Mouse (Mus musculus) lung, postnatal 0 days (tissue): ENCODE measurements at regions not wholly inside any gene's neighbourhood (a gene's known extent, or its start where the extent isn't known, plus 50 kb on each side); places are given as distances from the start of the nearest gene placed in this dataset.
"Not testable (repeated sequence)": the region's sequence is repeated elsewhere in the genome, so short reads cannot be mapped to it uniquely, and the experiment has no call there.

Source experiments
- ATAC-seq: fragments of 200-750 bp; cut with Nextera tagmentation; 2 replicates; pipeline ENCODE4 v1.8.0; 2017; ENCODE audit warnings: moderate library complexity
- DNase-seq: peaks from one replicate; pipeline ENCODE4 v3.0.0-alpha.2; 2016; ENCODE audit warnings: low spot score
- H3K27ac ChIP-seq: fragments of 300-500 bp; sonication (generic); 2 replicates; pipeline ENCODE4 v1.5.1; 2014; ENCODE audit warnings: antibody characterized with exemption, mild to moderate bottlenecking, low read length, mixed read lengths
- H3K27me3 ChIP-seq: fragments of 300-500 bp; sonication (generic); replicated peaks from 2 replicates; pipeline ENCODE4 v1.6.1; 2014; ENCODE audit warnings: low read length, mixed read lengths; ENCODE audit not compliant: insufficient read depth
- H3K36me3 ChIP-seq: fragments of 300-500 bp; sonication (generic); 2 replicates; pipeline ENCODE4 v1.6.1; 2014; ENCODE audit warnings: low read length, mixed read lengths; ENCODE audit not compliant: insufficient read depth
- H3K4me1 ChIP-seq: fragments of 300-500 bp; sonication (generic); 2 replicates; pipeline ENCODE4 v1.6.1; 2014; ENCODE audit warnings: antibody characterized with exemption, low read depth, low read length, mixed read lengths; ENCODE audit not compliant: insufficient read depth
- H3K4me2 ChIP-seq: fragments of 300-500 bp; sonication (generic); replicated peaks from 2 replicates; pipeline ENCODE4 v1.6.1; 2014; ENCODE audit warnings: low read depth, mild to moderate bottlenecking, low read length, moderate library complexity, mixed read lengths
- H3K4me3 ChIP-seq: fragments of 300-500 bp; sonication (generic); 2 replicates; pipeline ENCODE4 v1.5.1; 2014; ENCODE audit warnings: low read depth, low read length
- H3K9ac ChIP-seq: fragments of 300-500 bp; sonication (generic); replicated peaks from 2 replicates; pipeline ENCODE4 v1.6.1; 2014; ENCODE audit warnings: low read depth, mild to moderate bottlenecking
- H3K9me3 ChIP-seq: fragments of 300-500 bp; sonication (generic); 2 replicates; pipeline ENCODE4 v1.6.1; 2016; ENCODE audit warnings: low read length, mixed read lengths
- CTCF ChIP-seq: IDR thresholded peaks from 2 replicates; pipeline ENCODE4 v1.5.1; 2016; ENCODE audit warnings: antibody characterized with exemption, mild to moderate bottlenecking
- EP300 ChIP-seq: IDR thresholded peaks from 2 replicates; pipeline ENCODE4 v1.6.1; 2016; ENCODE audit warnings: antibody characterized with exemption, mild to moderate bottlenecking, control low read depth
- WGBS: fragments of 180-500 bp; shearing (Covaris S2); extraction: QIAGEN DNeasy Blood & Tissue Kit; methylation state at CpG from one replicate; pipeline ENCODE4 v1.1.7; 2014; 5-methylcytosine and 5-hydroxymethylcytosine counted together

DNA sequence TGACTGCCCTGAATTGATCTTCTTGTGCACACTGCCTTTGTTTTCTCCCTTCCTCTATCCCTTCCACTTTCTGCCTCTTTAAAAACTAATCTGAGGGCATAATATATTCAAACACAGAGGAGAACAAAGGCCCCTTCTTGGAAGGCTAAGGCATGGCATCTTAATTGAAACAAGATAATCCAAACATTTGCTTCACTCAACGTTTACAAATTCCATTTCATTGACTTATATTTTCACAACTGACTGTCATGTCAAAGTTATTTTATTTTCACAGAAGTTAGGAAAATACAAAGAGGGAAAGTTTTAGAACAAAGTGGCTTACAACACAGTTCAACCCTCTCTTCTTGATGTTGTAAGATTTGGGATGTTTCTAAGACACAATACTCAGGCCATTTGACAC is 251.9 kb downstream of the Lpin1 start:
- TF ChIP-seq EP300 (no peak), CTCF (no peak)

GRCm38 (mm10) chr12:16354711-16355110 is 256.1 kb downstream of the Lpin1 start:
- Histone ChIP-seq H3K36me3 (no peaks in the 10 kb centered on the region), H3K4me2 (no peak overlapping the region), H3K4me3 (no peak overlapping the region), H3K27me3 (no peaks in the 10 kb centered on the region), H3K27ac (no peak overlapping the region), H3K9ac (no peak overlapping the region), H3K4me1 (no peaks in the 10 kb centered on the region), H3K9me3 (no peaks in the 10 kb centered on the region)
- DNase-seq (no peak), ATAC-seq (no peak)
- TF ChIP-seq CTCF, result no peak
- TF ChIP-seq EP300, result no peak
- WGBS, result 88% methylated on average over 1 of the region's 1 CpGs

More for the DNA sequence above, 251.9 kb downstream of the Lpin1 start:
- Histone ChIP-seq H3K4me1 (peaks cover 4% of the 10 kb centered on the region; the same call in 1 of the 2 replicates), H3K9me3 (peaks cover 4% of the 10 kb centered on the region; the same call in 1 of the 2 replicates), H3K9ac (no peak overlapping the region), H3K4me2 (no peak overlapping the region), H3K27me3 (no peaks in the 10 kb centered on the region), H3K4me3 (no peak overlapping the region), H3K36me3 (no peaks in the 10 kb centered on the region), H3K27ac (no peak overlapping the region)
- ATAC-seq (no peak), DNase-seq (no peak)
- WGBS, result 14% methylated on average over 1 of the region's 1 CpGs

DNA sequence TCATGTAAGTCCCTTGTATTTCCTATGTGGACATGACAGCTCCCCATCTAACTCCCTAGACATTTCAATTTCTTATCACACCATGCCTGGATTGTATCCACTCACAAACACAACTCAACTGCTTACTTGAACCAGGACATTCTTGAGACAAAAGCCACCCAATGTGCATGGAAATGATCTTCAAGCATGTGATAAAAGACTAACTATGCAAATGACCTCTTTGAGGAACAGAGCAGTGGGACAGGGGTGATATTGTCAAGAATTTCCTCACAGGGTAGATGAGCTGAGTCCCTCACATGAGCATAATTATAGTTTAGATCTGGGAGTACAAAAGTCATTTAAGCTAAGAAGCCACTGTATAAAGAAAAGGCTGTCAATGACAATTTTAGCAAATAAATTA is 259.0 kb downstream of the Lpin1 start:
- no peak overlapping the region for H3K4me2 ChIP-seq
- no peak overlapping the region for H3K9ac ChIP-seq
- no peak overlapping the region for H3K4me3 ChIP-seq
- ATAC-seq (no peak), DNase-seq (no peak)
- no peaks in the 10 kb centered on the region for H3K36me3 ChIP-seq
- no peaks in the 10 kb centered on the region for H3K27me3 ChIP-seq
- no peak overlapping the region for H3K27ac ChIP-seq
- H3K9me3 ChIP-seq, result no peaks in the 10 kb centered on the region
- no peaks in the 10 kb centered on the region for H3K4me1 ChIP-seq
- TF ChIP-seq EP300, result no peak
- no peak for TF ChIP-seq CTCF

GRCm38 (mm10) chr12:16349310-16349709 is 261.5 kb downstream of the Lpin1 start:
- no peak overlapping the region for H3K4me2 ChIP-seq
- no peak for DNase-seq
- H3K4me3 ChIP-seq, result no peak overlapping the region
- H3K27me3 ChIP-seq, result no peaks in the 10 kb centered on the region
- no peak for ATAC-seq
- no peak overlapping the region for H3K9ac ChIP-seq
- no peak overlapping the region for H3K27ac ChIP-seq
- TF ChIP-seq EP300 (no peak), CTCF (no peak)
- H3K9me3 ChIP-seq, result no peaks in the 10 kb centered on the region
- no peaks in the 10 kb centered on the region for H3K36me3 ChIP-seq
- no peaks in the 10 kb centered on the region for H3K4me1 ChIP-seq

- no peak overlapping the region for H3K27ac ChIP-seq
- no peak for TF ChIP-seq CTCF
- TF ChIP-seq EP300, result no peak
- H3K4me1 ChIP-seq, result no peaks in the 10 kb centered on the region
- H3K36me3 ChIP-seq, result no peaks in the 10 kb centered on the region
- no peaks in the 10 kb centered on the region for H3K27me3 ChIP-seq
- H3K9me3 ChIP-seq, result no peaks in the 10 kb centered on the region
- WGBS, result 80% methylated on average over 3 of the region's 3 CpGs
- ATAC-seq, result no peak
- DNase-seq, result no peak
- no peak overlapping the region for H3K4me2 ChIP-seq
- H3K9ac ChIP-seq, result no peak overlapping the region
- no peak overlapping the region for H3K4me3 ChIP-seq
Observed at GRCm38 (mm10) chr12:16344021-16344420, 266.7 kb downstream of the Lpin1 start.

DNA sequence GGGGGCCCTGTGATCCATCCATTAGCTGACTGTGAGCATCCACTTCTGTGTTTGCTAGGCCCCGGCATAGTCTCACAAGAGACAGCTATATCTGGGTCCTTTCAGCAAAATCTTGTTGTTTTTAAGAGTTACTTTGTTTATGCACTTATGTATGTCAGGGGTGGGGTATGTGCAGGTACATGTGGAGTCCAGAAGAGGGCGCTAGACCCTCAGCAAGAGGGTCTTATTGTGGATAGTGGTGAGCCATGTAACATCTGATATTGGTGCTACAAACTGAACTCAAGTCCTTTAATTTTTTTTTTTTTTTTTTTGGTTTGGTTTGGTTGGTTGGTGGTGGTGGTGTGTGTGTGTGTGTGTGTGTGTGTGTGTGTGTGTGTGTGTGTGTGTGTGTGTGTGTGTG is 268.7 kb downstream of the Lpin1 start:
- not testable (repeated sequence) for H3K9ac ChIP-seq, H3K9me3 ChIP-seq, H3K36me3 ChIP-seq, H3K4me2 ChIP-seq, DNase-seq, H3K4me1 ChIP-seq, H3K27me3 ChIP-seq, H3K27ac ChIP-seq, H3K4me3 ChIP-seq, ATAC-seq
- 52% methylated on average over 2 of the region's 2 CpGs for WGBS

DNA sequence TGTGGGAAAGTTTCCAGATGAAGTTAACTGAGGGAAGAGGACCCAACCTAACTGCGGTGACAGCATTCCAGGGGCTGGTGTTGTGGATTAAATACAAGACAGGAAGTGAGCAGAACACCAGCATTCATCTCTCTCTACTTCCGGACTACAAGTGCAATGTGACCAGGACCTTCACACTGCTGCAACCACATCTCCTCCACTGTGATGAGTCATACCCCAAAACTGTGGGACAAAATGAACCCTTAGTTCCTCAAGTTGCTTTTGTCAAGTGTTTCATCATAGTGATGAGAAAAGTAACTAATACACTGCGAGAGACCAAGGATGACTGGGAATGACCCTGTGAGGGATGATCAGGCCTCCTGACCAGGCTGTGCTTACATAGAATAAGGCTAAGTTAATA is 279.3 kb downstream of the Lpin1 start:
- ATAC-seq (no peak), DNase-seq (no peak)
- WGBS, result 77% methylated on average over 3 of the region's 3 CpGs
- H3K36me3 ChIP-seq, result no peaks in the 10 kb centered on the region
- H3K27me3 ChIP-seq, result no peaks in the 10 kb centered on the region
- no peaks in the 10 kb centered on the region for H3K9me3 ChIP-seq
- no peak overlapping the region for H3K27ac ChIP-seq
- H3K4me3 ChIP-seq, result no peak overlapping the region
- H3K4me1 ChIP-seq, result no peaks in the 10 kb centered on the region
- TF ChIP-seq CTCF (no peak), EP300 (no peak)
- no peak overlapping the region for H3K4me2 ChIP-seq
- H3K9ac ChIP-seq, result no peak overlapping the region
